Mouse (Mus musculus) midbrain, embryonic 14.5 days (tissue): ENCODE data around the gene Armcx6. TPM values are rescaled to one million over a fixed set of nuclear protein-coding genes. Genes with fewer than 3 reads are reported as not detected.
"Not testable (repeated sequence)": the region's sequence is repeated elsewhere in the genome, so short reads cannot be mapped to it uniquely, and the experiment has no call there.

Experiments used
- ATAC-seq: fragments of 200-750 bp; cut with Nextera tagmentation; 2 replicates; pipeline ENCODE4 v1.8.0; 2017; ENCODE audit warnings: moderate number of reproducible peaks, moderate library complexity; ENCODE audit not compliant: low FRiP score, low TSS enrichment
- DNase-seq: peaks from one replicate; pipeline ENCODE4 v3.0.0-alpha.2; 2015
- H3K27ac ChIP-seq: fragments of 300-500 bp; sonication (generic); replicated peaks from 2 replicates; pipeline ENCODE4 v1.5.1; 2014; ENCODE audit warnings: mild to moderate bottlenecking, low read depth, low read length, moderate library complexity
- H3K27me3 ChIP-seq: fragments of 300-500 bp; sonication (generic); 2 replicates; pipeline ENCODE4 v1.6.1; 2014; ENCODE audit warnings: low read length, control low read depth, mixed read lengths; ENCODE audit not compliant: control insufficient read depth, insufficient read depth
- H3K36me3 ChIP-seq: fragments of 300-500 bp; sonication (generic); 2 replicates; pipeline ENCODE4 v1.6.1; 2014; ENCODE audit warnings: low read length, control low read depth; ENCODE audit not compliant: control insufficient read depth, insufficient read depth
- H3K4me1 ChIP-seq: fragments of 300-500 bp; sonication (generic); 2 replicates; pipeline ENCODE4 v1.6.1; 2014; ENCODE audit warnings: mild to moderate bottlenecking, antibody characterized with exemption, low read length, control low read depth; ENCODE audit not compliant: control insufficient read depth, insufficient read depth
- H3K4me2 ChIP-seq: fragments of 300-500 bp; sonication (generic); 2 replicates; pipeline ENCODE4 v1.6.1; 2014; ENCODE audit warnings: mild to moderate bottlenecking, low read length, moderate library complexity
- H3K4me3 ChIP-seq: fragments of 300-500 bp; sonication (generic); replicated peaks from 2 replicates; pipeline ENCODE4 v1.5.1; 2014; ENCODE audit warnings: low read depth, low read length
- H3K9ac ChIP-seq: fragments of 300-500 bp; sonication (generic); replicated peaks from 2 replicates; pipeline ENCODE4 v1.6.1; 2014; ENCODE audit warnings: mild to moderate bottlenecking, low read length, moderate library complexity
- H3K9me3 ChIP-seq: fragments of 300-500 bp; sonication (generic); 2 replicates; pipeline ENCODE4 v1.6.1; 2016; ENCODE audit warnings: low read length, control low read depth, mixed read lengths; ENCODE audit not compliant: control insufficient read depth
- WGBS: fragments of 180-500 bp; shearing (Covaris S2); extraction: QIAGEN DNeasy Blood & Tissue Kit; methylation state at CpG from one replicate; pipeline ENCODE4 v1.1.7; 2014; 5-methylcytosine and 5-hydroxymethylcytosine counted together
- polyA plus RNA-seq: library from polyadenylated mRNA; unstranded; fragments of >200 nt; fragmentation: Nextera tagmentation; extraction: Ambion mirVana; gene quantifications from 2 replicates; pipeline ENCODE4 v1.2.1, GENCODE M21; 2014

Gene Armcx6
- polyA plus RNA-seq, 1 experiment from 2014 or later = 38.1 TPM

DNA sequence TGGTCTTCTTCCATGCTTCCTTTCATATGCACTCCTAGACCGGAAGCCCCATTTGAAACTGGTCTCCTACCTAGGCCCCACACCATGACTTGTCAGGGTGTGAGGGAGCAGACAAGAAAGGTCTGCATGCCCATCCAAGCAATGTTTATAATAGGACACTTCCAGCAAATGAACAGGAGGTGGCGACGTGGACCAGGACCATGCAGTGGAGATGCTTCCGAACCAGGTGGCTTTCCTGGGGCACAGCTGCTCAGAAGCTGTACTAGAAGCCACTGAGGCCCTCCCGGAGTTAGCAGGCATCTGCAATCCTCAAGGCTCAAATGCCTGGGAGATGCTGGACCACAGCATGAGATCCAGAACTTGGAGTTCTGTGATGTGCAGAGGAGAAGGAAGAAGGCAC, 4.8 kb downstream of the Armcx6 start:
- DNase-seq (peak; percentile 76), ATAC-seq (no peak)
- H3K36me3 ChIP-seq = no peaks in the 10 kb centered on the region
- H3K4me1 ChIP-seq = peaks cover 4% of the 10 kb centered on the region; the same call in 1 of the 2 replicates
- H3K9me3 ChIP-seq = no peaks in the 10 kb centered on the region
- H3K4me3 ChIP-seq = no peak overlapping the region
- H3K4me2 ChIP-seq = no peak overlapping the region
- H3K27me3 ChIP-seq = no peaks in the 10 kb centered on the region
- no peak overlapping the region for H3K9ac ChIP-seq
- H3K27ac ChIP-seq = no peak overlapping the region
- 29% methylated on average over 5 of the region's 5 CpGs for WGBS

DNA sequence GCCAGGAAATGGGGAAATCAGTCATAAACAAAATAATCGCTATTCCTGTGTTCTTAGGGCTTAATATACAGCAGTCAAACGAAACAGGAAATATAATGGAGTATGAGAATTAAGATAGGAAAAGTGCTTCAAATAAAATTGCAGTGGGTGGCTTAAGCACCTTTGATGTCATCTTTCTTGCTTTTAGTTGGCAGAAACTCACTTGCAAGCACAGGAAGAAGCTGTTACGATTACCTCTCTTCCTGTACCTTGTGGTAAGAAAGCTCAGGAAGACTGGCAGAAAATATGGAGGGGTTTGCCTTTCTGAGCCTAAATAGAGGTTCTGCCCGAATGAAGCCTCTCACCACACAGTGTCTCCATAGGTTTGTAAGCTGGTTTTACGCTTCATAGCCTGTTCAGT, 9.4 kb downstream of the Armcx6 start:
- Histone ChIP-seq H3K27ac (no peak overlapping the region), H3K9ac (no peak overlapping the region), H3K27me3 (no peaks in the 10 kb centered on the region), H3K4me2 (no peak overlapping the region), H3K36me3 (no peaks in the 10 kb centered on the region), H3K9me3 (no peaks in the 10 kb centered on the region), H3K4me1 (no peaks in the 10 kb centered on the region), H3K4me3 (no peak overlapping the region)
- ATAC-seq = no peak
- DNase-seq = no peak
- WGBS = 62% methylated on average over 5 of the region's 5 CpGs

DNA sequence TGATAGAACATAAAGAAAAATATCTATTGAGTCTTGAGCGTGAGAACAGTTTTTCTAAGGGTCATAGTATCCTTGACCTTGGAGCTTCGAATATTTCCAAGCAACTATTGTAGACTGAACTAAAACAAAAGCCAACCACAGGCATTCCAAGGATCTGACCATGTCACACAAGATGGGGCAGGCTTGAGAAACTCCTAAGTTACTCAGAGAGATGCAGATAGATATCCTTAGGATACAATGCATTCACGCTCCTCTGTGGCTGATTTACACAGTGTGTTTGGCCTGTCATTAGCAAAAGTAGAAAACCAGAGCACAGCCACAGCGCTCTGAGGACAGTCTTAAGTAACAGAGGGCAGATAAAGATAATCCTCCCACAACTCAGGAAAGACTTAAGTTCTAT, 12.1 kb downstream of the Armcx6 start:
- Histone ChIP-seq H3K36me3 (no peaks in the 10 kb centered on the region), H3K27ac (no peak overlapping the region), H3K4me1 (no peaks in the 10 kb centered on the region), H3K27me3 (no peaks in the 10 kb centered on the region), H3K9ac (no peak overlapping the region), H3K9me3 (no peaks in the 10 kb centered on the region), H3K4me2 (no peak overlapping the region), H3K4me3 (no peak overlapping the region)
- ATAC-seq (no peak), DNase-seq (no peak)
- 65% methylated on average over 4 of the region's 4 CpGs for WGBS

DNA sequence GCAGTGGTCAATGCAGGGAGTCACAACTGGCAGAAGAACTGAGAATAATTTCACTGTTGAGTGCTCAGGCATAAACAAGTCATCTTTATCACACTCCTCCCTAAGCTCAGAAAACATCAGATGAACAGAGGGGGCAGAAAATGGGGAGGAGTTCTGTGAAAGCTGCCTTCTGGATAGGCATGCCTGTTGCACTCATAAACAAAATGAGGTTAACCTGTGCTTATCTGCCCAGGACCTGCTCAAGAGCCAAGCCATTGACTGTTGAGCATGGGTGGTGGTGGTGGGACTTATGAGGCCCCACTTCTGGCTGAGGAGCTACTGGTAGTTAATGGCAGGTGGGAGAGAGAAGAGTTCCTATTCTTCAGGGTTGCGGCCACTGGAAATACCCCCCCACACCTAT, 13.4 kb downstream of the Armcx6 start:
- Histone ChIP-seq H3K27me3 (no peaks in the 10 kb centered on the region), H3K9ac (no peak overlapping the region), H3K4me1 (no peaks in the 10 kb centered on the region), H3K9me3 (no peaks in the 10 kb centered on the region), H3K4me3 (no peak overlapping the region), H3K36me3 (no peaks in the 10 kb centered on the region), H3K4me2 (no peak overlapping the region), H3K27ac (no peak overlapping the region)
- ATAC-seq (no peak), DNase-seq (no peak)
- WGBS = 100% methylated on average over 1 of the region's 1 CpGs

DNA sequence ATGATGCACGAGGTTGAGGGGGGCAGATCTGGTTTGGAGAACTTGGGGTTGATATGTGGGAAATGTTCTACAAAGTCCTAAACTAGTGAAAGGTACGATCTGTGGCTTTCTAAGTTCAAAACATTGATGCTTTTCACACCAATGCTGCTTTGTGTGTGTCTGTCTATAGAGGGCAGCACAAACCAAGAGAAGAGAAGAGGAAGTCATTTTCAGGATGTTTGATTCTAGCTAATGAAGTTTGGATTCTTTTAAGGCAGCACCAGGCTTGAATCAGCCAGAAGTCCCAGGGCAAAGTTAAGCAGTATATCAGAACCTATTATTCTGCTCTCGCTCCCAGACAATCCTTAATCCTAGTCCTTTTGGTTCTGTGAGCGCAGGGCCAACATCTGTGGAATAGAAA, 21.4 kb downstream of the Armcx6 start:
- Histone ChIP-seq H3K4me2 (no peak overlapping the region), H3K36me3 (no peaks in the 10 kb centered on the region), H3K9me3 (no peaks in the 10 kb centered on the region), H3K4me3 (no peak overlapping the region), H3K9ac (no peak overlapping the region), H3K27ac (no peak overlapping the region), H3K4me1 (no peaks in the 10 kb centered on the region), H3K27me3 (0 out of 2 replicates have a peak, but pooled peaks cover 3% of the 10 kb centered on the region)
- ATAC-seq (no peak), DNase-seq (peak; percentile 68)
- 50% methylated on average over 4 of the region's 4 CpGs for WGBS

DNA sequence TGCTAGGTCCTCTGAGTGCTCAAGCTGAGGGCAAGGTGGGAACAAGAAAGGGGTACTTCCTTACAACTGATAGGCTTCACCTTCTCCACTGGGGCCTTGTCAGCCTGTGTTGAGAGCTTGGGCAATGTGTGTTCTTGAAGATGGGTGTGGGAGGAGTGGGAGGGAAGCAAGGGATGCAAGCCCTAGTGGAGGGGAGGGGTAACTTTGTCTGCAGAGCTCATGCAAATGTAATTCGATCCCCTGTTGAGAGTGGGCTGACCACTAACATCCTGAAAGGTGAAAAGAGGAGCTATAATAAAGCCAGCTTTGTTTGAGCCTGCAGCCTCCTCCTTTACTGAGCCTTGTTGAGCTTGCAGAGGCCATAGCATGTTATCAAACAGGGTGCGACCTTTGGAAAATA, 27.5 kb downstream of the Armcx6 start:
- not testable (repeated sequence) for H3K27me3 ChIP-seq, H3K27ac ChIP-seq, H3K4me2 ChIP-seq, ATAC-seq, DNase-seq, H3K4me3 ChIP-seq, H3K4me1 ChIP-seq, H3K9ac ChIP-seq, H3K9me3 ChIP-seq
- peaks cover 15% of the 10 kb centered on the region for H3K36me3 ChIP-seq
- WGBS = 50% methylated on average over 2 of the region's 2 CpGs

DNA sequence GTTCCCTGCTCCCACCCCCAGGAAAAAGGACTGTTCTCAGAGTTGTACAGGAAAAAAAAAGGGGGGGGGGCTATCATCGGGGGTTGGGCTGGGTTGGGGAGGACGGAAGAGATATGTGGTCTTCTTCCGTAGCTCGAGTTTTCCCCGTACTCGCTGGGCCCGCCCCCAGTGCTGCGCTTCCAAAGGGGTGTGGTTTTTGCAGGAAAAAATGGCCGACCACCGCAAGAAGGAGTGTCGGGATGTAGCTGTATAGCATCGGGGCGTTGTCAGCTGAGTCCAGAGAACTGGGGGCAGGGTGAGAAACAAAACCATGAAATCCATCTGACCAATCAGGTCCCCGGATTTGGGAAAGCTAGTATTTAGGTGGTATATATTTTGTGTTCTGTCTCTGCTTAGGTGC, 32.7 kb downstream of the Armcx6 start:
- ATAC-seq (peak; percentile 83), DNase-seq (peak; percentile 81)
- Histone ChIP-seq H3K36me3 (peaks cover 15% of the 10 kb centered on the region), H3K4me3 (peak overlapping the region; percentile 43), H3K4me1 (no peaks in the 10 kb centered on the region), H3K9me3 (no peaks in the 10 kb centered on the region), H3K27me3 (no peaks in the 10 kb centered on the region; the same call in 1 of the 2 replicates), H3K4me2 (peak overlapping the region; percentile 61), H3K27ac (peak overlapping the region; percentile 92), H3K9ac (peak overlapping the region; percentile 64)
- 16% methylated on average over 14 of the region's 14 CpGs for WGBS

DNA sequence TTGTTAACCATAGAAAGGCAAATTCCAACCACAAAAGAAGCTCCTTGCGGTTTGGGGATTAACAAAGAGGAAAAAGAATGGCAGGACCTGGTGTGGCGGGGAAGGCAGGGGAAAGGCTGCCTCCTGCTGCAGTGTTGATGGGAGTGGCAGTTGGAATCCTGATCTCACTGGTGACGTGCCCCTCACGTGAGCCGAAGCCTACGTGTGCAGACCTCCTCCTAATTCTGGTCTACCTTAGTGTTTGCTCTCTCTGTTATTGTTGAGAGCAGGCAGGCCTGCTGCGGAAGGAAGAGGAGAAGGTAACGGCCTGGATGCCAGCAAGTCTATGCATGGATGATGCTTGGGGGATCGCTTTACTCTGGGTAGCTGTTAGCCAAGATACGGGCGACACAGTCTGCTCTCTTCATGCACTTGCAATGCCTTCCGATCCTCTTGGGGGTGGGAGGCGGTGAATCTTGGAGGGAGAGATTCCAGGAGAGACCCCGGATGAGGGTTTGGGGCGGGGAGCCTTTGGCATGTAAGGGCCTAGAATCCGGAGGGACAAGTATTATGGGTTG, 33.4 kb downstream of the Armcx6 start, which contains the start of gene Armcx1:
TSS of gene Armcx1 (plus strand) at position 212 of the 557 bp plus-strand sequence.
- H3K9me3 ChIP-seq = no peaks in the 10 kb centered on the region
- H3K36me3 ChIP-seq = peaks cover 15% of the 10 kb centered on the region
- 20% methylated on average over 16 of the region's 16 CpGs for WGBS
- H3K4me1 ChIP-seq = no peaks in the 10 kb centered on the region
- ATAC-seq (peak; percentile 97), DNase-seq (peak; percentile 89)
- peak within 1 kb of the TSS; percentile 61 for H3K4me2 ChIP-seq
- H3K4me3 ChIP-seq = peak within 1 kb of the TSS; percentile 43
- H3K9ac ChIP-seq = peak within 1 kb of the TSS; percentile 64
- peak within 1 kb of the TSS; percentile 92 for H3K27ac ChIP-seq
- H3K27me3 ChIP-seq = no peaks in the 10 kb centered on the region; the same call in 1 of the 2 replicates

DNA sequence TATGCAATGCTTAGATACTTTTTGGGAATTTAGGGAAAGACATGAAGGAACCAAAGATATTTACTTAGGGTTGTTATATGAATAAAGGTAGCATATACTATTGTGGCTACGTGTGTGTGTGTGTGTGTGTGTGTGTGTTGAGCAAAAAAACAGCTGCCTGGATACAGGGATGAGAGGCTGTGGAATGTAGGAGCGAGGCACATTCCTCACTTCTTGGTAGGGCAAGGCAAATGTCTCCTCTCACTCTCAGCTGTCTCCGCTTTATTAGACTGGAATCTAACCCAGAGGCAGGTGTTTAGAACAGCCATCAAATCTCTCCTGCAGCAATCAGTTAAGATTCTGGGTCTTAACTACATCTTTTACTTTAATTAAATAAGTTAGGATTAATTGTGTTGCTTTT, 34.4 kb downstream of the Armcx6 start:
- Histone ChIP-seq H3K36me3 (peaks cover 15% of the 10 kb centered on the region), H3K4me1 (no peaks in the 10 kb centered on the region), H3K9ac (no peak overlapping the region), H3K27me3 (no peaks in the 10 kb centered on the region; the same call in 1 of the 2 replicates), H3K4me3 (no peak overlapping the region), H3K4me2 (peak overlapping the region; percentile 61), H3K27ac (0 out of 2 replicates have a peak overlapping the region, but pooled peaks have one; percentile 13), H3K9me3 (no peaks in the 10 kb centered on the region)
- ATAC-seq = no peak
- WGBS = 27% methylated on average over 3 of the region's 3 CpGs
- peak; percentile 33 for DNase-seq
